Mouse (Mus musculus) hindbrain, embryonic 14.5 days (tissue): ENCODE results near the gene Def8. TPM values are rescaled to one million over a fixed set of nuclear protein-coding genes. Genes with fewer than 3 reads are reported as not detected.
A peak's percentile ranks its signal among the peaks of the same experiment; 100 is the strongest.
"Not testable (repeated sequence)": the region's sequence is repeated elsewhere in the genome, so short reads cannot be mapped to it uniquely, and the experiment has no call there.

Experiments used
- ATAC-seq: fragments of 200-750 bp; cut with Nextera tagmentation; 2 replicates; pipeline ENCODE4 v1.8.0; 2017; ENCODE audit warnings: moderate number of reproducible peaks, mild to moderate bottlenecking, moderate TSS enrichment, moderate library complexity; ENCODE audit not compliant: low FRiP score
- DNase-seq: peaks from one replicate; pipeline ENCODE4 v3.0.0-alpha.2; 2015; ENCODE audit warnings: low spot score
- H3K27ac ChIP-seq: fragments of 300-500 bp; sonication (generic); 2 replicates; pipeline ENCODE4 v1.5.1; 2014; ENCODE audit warnings: mild to moderate bottlenecking, moderate library complexity
- H3K27me3 ChIP-seq: fragments of 300-500 bp; sonication (generic); 2 replicates; pipeline ENCODE4 v1.6.1; 2014; ENCODE audit warnings: mild to moderate bottlenecking, low read length, mixed read lengths; ENCODE audit not compliant: control insufficient read depth, insufficient read depth
- H3K36me3 ChIP-seq: fragments of 300-500 bp; sonication (generic); replicated peaks from 2 replicates; pipeline ENCODE4 v1.6.1; 2014; ENCODE audit not compliant: control insufficient read depth, insufficient read depth
- H3K4me1 ChIP-seq: fragments of 300-500 bp; sonication (generic); replicated peaks from 2 replicates; pipeline ENCODE4 v1.6.1; 2014; ENCODE audit warnings: antibody characterized with exemption, low read length, mixed read lengths; ENCODE audit not compliant: control insufficient read depth, insufficient read depth
- H3K4me2 ChIP-seq: fragments of 300-500 bp; sonication (generic); replicated peaks from 2 replicates; pipeline ENCODE4 v1.6.1; 2014; ENCODE audit warnings: mild to moderate bottlenecking, moderate library complexity
- H3K4me3 ChIP-seq: fragments of 300-500 bp; sonication (generic); replicated peaks from 2 replicates; pipeline ENCODE4 v1.5.1; 2014; ENCODE audit warnings: mild to moderate bottlenecking, low read length
- H3K9ac ChIP-seq: fragments of 300-500 bp; sonication (generic); 2 replicates; pipeline ENCODE4 v1.6.1; 2014
- H3K9me3 ChIP-seq: fragments of 300-500 bp; sonication (generic); 2 replicates; pipeline ENCODE4 v1.6.1; 2016; ENCODE audit warnings: low read length; ENCODE audit not compliant: control insufficient read depth
- WGBS: fragments of 180-500 bp; shearing (Covaris S2); extraction: QIAGEN DNeasy Blood & Tissue Kit; methylation state at CpG from one replicate; pipeline ENCODE4 v1.1.7; 2014; 5-methylcytosine and 5-hydroxymethylcytosine counted together
- polyA plus RNA-seq: library from polyadenylated mRNA; unstranded; fragments of >200 nt; fragmentation: Nextera tagmentation; extraction: Ambion mirVana; gene quantifications from 2 replicates; pipeline ENCODE4 v1.2.1, GENCODE M21; 2014

The Def8 gene
- polyA plus RNA-seq, 1 experiment from 2014 or later = 45.3 TPM

- H3K4me2 ChIP-seq = no peak overlapping the region
- DNase-seq = no peak
- H3K27me3 ChIP-seq = no peaks in the 10 kb centered on the region
- H3K4me3 ChIP-seq = no peak overlapping the region
- ATAC-seq = no peak
- no peak overlapping the region for H3K9ac ChIP-seq
- no peaks in the 10 kb centered on the region for H3K9me3 ChIP-seq
- H3K4me1 ChIP-seq = no peaks in the 10 kb centered on the region
- H3K36me3 ChIP-seq = peaks cover 97% of the 10 kb centered on the region
- WGBS = 94% methylated on average over 6 of the region's 6 CpGs
- no peak overlapping the region for H3K27ac ChIP-seq
Observed at GRCm38 (mm10) chr8:123454559-123454958, 31.2 kb downstream of the Def8 start.

- H3K9ac ChIP-seq = no peak overlapping the region
- H3K4me2 ChIP-seq = no peak overlapping the region
- no peaks in the 10 kb centered on the region for H3K4me1 ChIP-seq
- no peak overlapping the region for H3K4me3 ChIP-seq
- no peaks in the 10 kb centered on the region for H3K9me3 ChIP-seq
- DNase-seq (no peak), ATAC-seq (no peak)
- H3K27me3 ChIP-seq = no peaks in the 10 kb centered on the region
- H3K36me3 ChIP-seq = peaks cover 40% of the 10 kb centered on the region
- H3K27ac ChIP-seq = no peak overlapping the region
- WGBS = 91% methylated on average over 4 of the region's 4 CpGs
Observed at GRCm38 (mm10) chr8:123463651-123464050, 40.3 kb downstream of the Def8 start.

- DNase-seq = no peak
- 81% methylated on average over 3 of the region's 3 CpGs for WGBS
- no peak overlapping the region for H3K9ac ChIP-seq
- H3K36me3 ChIP-seq = peaks cover 6% of the 10 kb centered on the region
- H3K27ac ChIP-seq = no peak overlapping the region
- no peaks in the 10 kb centered on the region for H3K4me1 ChIP-seq
- no peak overlapping the region for H3K4me2 ChIP-seq
- no peak overlapping the region for H3K4me3 ChIP-seq
- no peaks in the 10 kb centered on the region for H3K9me3 ChIP-seq
- H3K27me3 ChIP-seq = no peaks in the 10 kb centered on the region
- no peak for ATAC-seq
Observed at GRCm38 (mm10) chr8:123467476-123467875, 44.1 kb downstream of the Def8 start.

GRCm38 (mm10) chr8:123472991-123473390 lies 49.7 kb downstream of the Def8 start:
- H3K9me3 ChIP-seq, H3K27me3 ChIP-seq, DNase-seq, H3K4me3 ChIP-seq, ATAC-seq, H3K9ac ChIP-seq, H3K4me1 ChIP-seq, H3K27ac ChIP-seq, H3K36me3 ChIP-seq, H3K4me2 ChIP-seq: not testable (repeated sequence)
- WGBS = 82% methylated on average over 6 of the region's 6 CpGs

- H3K4me2 ChIP-seq, H3K9ac ChIP-seq, H3K27me3 ChIP-seq, H3K27ac ChIP-seq, H3K4me3 ChIP-seq, ATAC-seq, H3K36me3 ChIP-seq, H3K9me3 ChIP-seq, DNase-seq: not testable (repeated sequence)
- H3K4me1 ChIP-seq = peaks cover 16% of the 10 kb centered on the region
- WGBS = 69% methylated on average over 5 of the region's 5 CpGs
Observed at GRCm38 (mm10) chr8:123474549-123474948, 51.2 kb downstream of the Def8 start.

- H3K4me2 ChIP-seq = peak overlapping the region; percentile 94
- H3K27ac ChIP-seq = peak overlapping the region; percentile 99
- peak overlapping the region; percentile 88 for H3K4me3 ChIP-seq
- ATAC-seq (peak; percentile 68), DNase-seq (peak; percentile 53)
- peaks cover 19% of the 10 kb centered on the region for H3K36me3 ChIP-seq
- H3K9ac ChIP-seq = peak overlapping the region; percentile 89
- 6% methylated on average over 34 of the region's 34 CpGs for WGBS
- peaks cover 16% of the 10 kb centered on the region for H3K4me1 ChIP-seq
- no peaks in the 10 kb centered on the region for H3K27me3 ChIP-seq
- H3K9me3 ChIP-seq = no peaks in the 10 kb centered on the region
Observed at GRCm38 (mm10) chr8:123476911-123477736, 53.8 kb downstream of the Def8 start.

- H3K9ac ChIP-seq = peak within 1 kb of the TSS; percentile 89
- H3K27me3 ChIP-seq = no peaks in the 10 kb centered on the region
- peak within 1 kb of the TSS; percentile 99 for H3K27ac ChIP-seq
- peak; percentile 92 for DNase-seq
- H3K4me3 ChIP-seq = peak within 1 kb of the TSS; percentile 88
- H3K4me1 ChIP-seq = peaks cover 16% of the 10 kb centered on the region
- under 1% methylated on average over 54 of the region's 58 CpGs for WGBS
- ATAC-seq = peak; percentile 93
- peak within 1 kb of the TSS; percentile 94 for H3K4me2 ChIP-seq
- H3K36me3 ChIP-seq = peaks cover 26% of the 10 kb centered on the region
- H3K9me3 ChIP-seq = no peaks in the 10 kb centered on the region
Observed at GRCm38 (mm10) chr8:123477737-123478258, 54.5 kb downstream of the Def8 start, which contains the start of gene Afg3l1. Gene Afg3l1 (plus strand): TSS chr8:123477903.

GRCm38 (mm10) chr8:123478456-123479218 lies 55.3 kb downstream of the Def8 start:
- no peaks in the 10 kb centered on the region for H3K27me3 ChIP-seq
- peaks cover 30% of the 10 kb centered on the region for H3K36me3 ChIP-seq
- H3K4me1 ChIP-seq = peaks cover 16% of the 10 kb centered on the region
- peak overlapping the region; percentile 88 for H3K4me3 ChIP-seq
- peak overlapping the region; percentile 94 for H3K4me2 ChIP-seq
- WGBS = 40% methylated on average over 16 of the region's 16 CpGs
- ATAC-seq (no peak), DNase-seq (peak; percentile 48)
- H3K9me3 ChIP-seq = no peaks in the 10 kb centered on the region
- H3K9ac ChIP-seq = peak overlapping the region; percentile 89
- H3K27ac ChIP-seq = peak overlapping the region; percentile 99

- Histone ChIP-seq H3K4me1 (peaks cover 10% of the 10 kb centered on the region), H3K4me2 (no peak overlapping the region), H3K36me3 (peaks cover 65% of the 10 kb centered on the region), H3K4me3 (no peak overlapping the region), H3K27me3 (no peaks in the 10 kb centered on the region), H3K9ac (no peak overlapping the region), H3K9me3 (no peaks in the 10 kb centered on the region), H3K27ac (no peak overlapping the region)
- ATAC-seq (no peak), DNase-seq (no peak)
- WGBS = 83% methylated on average over 7 of the region's 7 CpGs
Observed at GRCm38 (mm10) chr8:123482627-123483026, 59.3 kb downstream of the Def8 start.
